Mouse (Mus musculus): ENCODE measurements around the gene Ccdc36.

Ccdc36 gene

DNA sequence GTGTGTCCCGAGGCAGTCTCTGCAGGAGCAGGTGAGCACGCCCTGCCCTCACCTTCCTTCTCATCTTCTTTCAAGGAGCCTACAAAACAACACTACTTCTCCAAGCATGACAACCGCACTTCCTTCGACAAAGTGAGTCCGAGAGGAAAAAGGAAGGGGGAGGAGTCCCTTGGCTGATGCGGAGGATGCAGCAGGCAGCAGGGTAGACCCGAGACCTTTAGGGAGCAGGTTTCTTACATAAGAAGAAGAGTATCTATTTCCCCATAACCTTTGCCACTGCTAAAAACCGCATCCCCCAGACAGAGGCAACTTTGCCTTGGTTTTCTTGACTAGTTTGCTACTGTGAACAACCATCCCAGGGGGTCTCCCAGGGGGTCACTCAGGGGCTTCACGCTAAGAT, 16.8 kb upstream of the Ccdc36 start:
- no peak for DNase-seq (ENCODE audit: low read depth, low spot score)

DNA sequence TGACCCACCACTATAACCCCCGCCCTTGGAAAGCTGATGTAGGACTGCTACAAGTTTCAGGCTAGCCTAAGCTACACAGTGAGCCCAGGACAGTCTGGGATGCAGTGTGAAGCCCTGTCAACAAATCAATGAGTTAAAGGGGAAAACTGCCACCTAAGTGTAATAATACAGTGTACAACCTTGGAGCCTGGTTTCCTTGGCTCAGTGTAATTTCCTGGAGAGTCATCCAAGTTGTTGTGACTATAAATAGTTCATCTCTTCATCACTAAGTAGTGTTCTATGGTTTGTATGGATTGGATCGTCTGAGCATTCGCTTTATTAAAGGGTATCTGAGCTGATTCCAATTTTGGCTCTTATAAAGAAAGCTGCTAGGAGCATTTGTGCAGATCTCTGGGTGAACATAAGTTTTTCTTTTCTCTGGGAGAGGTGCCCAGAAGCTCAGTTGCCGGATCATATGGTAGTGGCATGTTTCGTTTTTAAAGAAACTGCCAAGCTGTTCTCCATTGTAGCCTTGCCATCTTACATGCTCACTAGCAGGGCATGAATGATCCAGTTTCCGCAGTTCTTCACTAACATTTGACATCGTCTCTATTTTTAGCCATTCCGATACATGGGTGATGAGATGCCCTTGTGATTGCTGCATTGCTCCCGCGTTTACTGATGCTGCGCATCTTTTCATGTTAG, 13.1 kb upstream of the Ccdc36 start:
- DNase-seq (ENCODE audit: low read depth, low spot score) = no peak

- no peak for DNase-seq (ENCODE audit: low read depth, low spot score)
Observed at GRCm38 (mm10) chr9:108440485-108440884, 12.2 kb upstream of the Ccdc36 start.

GRCm38 (mm10) chr9:108439176-108439575, 10.9 kb upstream of the Ccdc36 start:
- no peak for DNase-seq (ENCODE audit: low read depth, low spot score)

- DNase-seq (ENCODE audit: low read depth, low spot score) = no peak
Observed at GRCm38 (mm10) chr9:108436182-108436581, 7.9 kb upstream of the Ccdc36 start, which contains the start of gene BC048562. BC048562 (plus strand) TSS chr9:108436482.

GRCm38 (mm10) chr9:108431431-108432067, 3.3 kb upstream of the Ccdc36 start:
- no peak for DNase-seq (ENCODE audit: low read depth, low spot score)

DNA sequence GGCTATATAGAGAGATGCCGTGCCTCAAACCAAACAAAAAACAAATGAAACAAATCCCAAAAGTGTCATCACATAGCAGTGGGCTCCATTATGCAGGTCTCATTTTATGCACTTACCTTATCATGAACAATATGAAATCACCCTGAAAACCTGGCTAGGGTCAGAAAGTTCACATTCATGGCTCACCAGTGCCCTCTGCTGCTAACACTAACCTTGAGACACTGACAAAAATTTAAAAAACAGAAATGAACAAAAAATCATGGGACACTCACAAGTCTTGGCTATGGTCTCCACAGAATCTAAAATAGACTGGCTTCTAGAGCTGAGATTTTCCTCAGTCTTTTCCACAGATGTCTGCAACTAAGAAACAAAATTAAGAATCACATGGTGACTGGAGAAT, 16.1 kb downstream of the Ccdc36 start:
- DNase-seq (ENCODE audit: low read depth, low spot score) = peak; percentile 38

- no peak for DNase-seq (ENCODE audit: low read depth, low spot score)
Observed at GRCm38 (mm10) chr9:108411381-108411942, 16.8 kb downstream of the Ccdc36 start.

- no peak for DNase-seq (ENCODE audit: low read depth, low spot score)
Observed at GRCm38 (mm10) chr9:108409535-108409934, 18.7 kb downstream of the Ccdc36 start.

- no peak for DNase-seq (ENCODE audit: low read depth, low spot score)
Observed at GRCm38 (mm10) chr9:108404451-108404850, 23.8 kb downstream of the Ccdc36 start.

DNA sequence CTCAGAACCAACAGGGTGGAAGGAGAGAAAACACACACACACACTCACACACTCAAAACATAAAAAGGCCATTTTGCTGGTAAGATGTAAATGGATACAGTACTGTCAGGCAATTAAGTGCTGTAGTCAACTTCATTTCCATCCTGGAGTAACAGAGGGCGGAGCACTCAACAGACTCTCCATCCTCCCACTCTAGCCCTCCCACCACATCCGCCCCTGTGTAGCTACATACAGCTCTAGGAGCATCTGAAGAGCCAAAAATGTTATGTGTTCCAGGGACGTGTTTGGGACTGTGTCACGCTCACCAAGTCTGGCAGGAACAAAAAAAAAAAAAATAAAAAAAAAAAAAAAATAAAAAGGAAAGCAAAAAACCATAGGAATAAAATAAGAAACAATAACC, 25.2 kb downstream of the Ccdc36 start:
- no peak for DNase-seq (ENCODE audit: low read depth, low spot score)

GRCm38 (mm10) chr9:108401186-108401960, 26.9 kb downstream of the Ccdc36 start:
- no peak for DNase-seq (ENCODE audit: low read depth, low spot score)

DNA sequence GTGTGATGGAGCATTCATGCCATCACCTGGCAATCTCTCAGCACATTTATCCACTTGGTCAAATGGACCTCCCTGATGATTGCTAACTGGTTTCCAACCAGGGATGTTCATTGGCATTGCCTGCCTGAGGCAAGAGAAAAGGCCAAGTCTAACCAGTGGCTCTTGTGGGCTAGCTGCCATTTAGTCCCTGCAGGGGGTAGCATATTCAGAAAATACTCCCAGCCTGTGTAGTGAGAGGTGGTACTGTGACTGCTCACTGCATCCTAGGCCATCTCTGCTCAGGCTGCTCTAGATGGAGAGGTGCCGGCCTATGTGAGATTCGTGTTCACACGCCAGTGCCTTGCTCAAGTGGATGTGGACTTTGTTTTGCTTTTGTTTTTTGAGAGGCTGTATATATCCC, 30.0 kb downstream of the Ccdc36 start:
- DNase-seq (ENCODE audit: low read depth, low spot score) = no peak

DNA sequence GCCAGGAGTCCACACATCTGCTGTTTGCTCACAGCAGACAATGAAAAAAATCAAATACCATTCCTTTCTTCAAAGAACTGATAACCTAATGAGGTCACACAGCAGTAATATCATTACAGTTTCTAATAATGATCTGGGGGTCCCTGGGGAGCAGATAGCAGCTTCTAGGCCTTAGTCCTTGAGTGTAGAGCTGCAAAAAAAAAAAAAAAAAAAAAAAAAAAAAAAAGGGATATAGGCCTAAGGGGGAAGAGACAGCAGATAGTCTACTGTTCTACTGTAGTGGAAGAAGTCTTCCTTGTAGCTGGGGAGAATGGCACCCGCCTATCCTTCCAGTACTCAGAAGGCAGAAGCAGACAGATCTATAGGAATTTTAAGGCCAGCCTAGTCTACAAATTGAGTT, 32.9 kb downstream of the Ccdc36 start:
- no peak for DNase-seq (ENCODE audit: low read depth, low spot score)

DNA sequence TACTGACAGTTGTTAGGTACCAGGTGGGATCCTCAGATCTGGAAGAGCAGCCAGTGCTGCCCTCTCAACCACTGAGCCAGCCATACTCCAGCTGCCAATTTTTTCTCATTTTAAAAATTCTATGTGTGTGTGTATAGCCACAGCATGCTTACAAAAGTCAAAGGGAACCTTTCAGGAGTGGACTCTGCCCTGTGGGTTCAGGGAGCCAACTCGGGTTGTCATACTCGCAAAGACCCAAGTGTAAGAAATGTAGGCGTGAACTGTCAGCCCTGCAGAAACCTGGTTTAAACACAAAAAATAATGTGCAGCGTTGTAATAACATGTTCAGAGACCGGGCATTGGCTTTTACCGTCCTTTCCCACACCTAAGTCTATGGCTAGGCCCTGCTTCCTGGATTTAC, 34.1 kb downstream of the Ccdc36 start:
- DNase-seq (ENCODE audit: low read depth, low spot score) = no peak

GRCm38 (mm10) chr9:108392676-108393075, 35.6 kb downstream of the Ccdc36 start, which contains the start of gene 1700102P08Rik:
1700102P08Rik (plus strand) TSS chr9:108392805.
- no peak for DNase-seq (ENCODE audit: low read depth, low spot score)

DNA sequence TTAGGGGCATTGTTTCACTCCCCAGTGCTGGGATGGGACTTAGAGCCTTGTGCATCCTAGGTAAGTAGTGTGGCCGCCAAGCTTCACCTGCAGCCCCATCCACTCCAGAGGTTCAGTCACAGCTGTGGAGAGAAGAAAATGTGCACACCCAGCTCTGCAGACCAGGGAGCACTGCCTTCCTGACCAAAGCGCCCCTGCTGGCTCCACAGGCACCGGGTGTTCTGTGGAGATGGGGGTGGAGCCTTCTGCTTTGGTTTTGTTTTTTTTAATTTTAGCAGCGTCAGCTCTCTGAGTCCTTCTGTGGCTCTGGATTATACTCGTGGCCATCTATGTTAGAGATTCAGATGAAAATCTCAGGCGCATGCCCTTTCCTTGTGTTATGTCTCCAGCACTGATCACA, 39.1 kb downstream of the Ccdc36 start:
- no peak for DNase-seq (ENCODE audit: low read depth, low spot score)

DNA sequence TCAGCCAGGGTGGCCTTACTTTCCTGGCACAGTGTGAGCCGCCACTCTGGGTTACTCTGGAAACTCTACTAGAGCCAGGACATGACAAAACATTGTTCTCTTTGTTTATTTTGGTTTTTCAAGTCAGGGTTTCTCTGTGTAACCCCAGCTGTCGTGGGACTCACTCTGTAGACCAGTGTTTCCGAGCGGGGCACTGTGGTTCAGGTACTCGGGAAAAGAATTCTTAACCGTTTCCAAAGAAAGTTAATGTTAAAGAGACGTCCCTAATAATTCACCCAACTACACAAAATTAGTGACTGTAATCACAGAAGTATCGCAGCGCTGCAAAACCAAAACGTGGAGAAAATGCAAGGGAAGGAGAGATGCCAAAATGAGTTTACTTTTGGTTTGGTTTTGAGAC, 39.7 kb downstream of the Ccdc36 start:
- no peak for DNase-seq (ENCODE audit: low read depth, low spot score)

GRCm38 (mm10) chr9:108386816-108387215, 41.5 kb downstream of the Ccdc36 start:
- no peak for DNase-seq (ENCODE audit: low read depth, low spot score)

DNA sequence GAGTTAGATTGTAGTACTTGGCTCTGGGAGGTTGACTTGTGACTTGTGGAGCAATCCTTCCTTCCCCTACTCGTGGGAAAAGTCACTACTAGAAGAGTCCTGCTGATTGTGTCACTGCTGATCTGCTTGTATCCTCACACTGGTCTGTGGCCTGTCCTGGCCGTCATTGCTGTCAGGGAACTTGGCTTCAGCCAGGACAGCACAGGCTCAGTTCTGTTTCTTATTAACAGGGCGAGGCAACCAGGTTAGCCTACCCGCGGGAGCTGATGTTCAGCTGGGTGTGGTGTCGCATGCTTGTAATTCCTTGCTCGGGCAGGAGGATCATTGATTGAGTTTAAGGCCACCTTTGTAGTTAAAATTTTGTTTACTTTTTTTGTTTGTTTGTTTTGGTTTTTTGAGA, 43.3 kb downstream of the Ccdc36 start:
- DNase-seq (ENCODE audit: low read depth, low spot score) = no peak

DNA sequence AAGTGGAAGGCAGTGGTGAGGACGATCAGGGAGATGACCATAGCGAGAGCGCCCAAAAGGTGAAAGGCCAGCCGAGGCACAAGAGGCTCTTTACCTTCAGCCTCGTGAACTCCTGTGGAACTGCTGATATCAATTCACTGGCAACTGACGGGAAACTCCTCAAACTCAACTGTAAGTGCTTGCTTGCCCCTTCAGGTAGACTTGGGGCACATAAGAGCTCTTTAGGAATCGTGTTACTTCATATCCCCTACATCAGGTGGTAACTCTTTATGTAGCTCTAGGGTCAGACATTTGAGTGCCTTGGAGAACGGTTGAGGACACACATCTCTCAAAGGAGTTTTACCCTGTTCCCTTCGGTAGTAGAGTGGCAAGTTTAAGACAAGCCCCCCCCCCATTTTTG, 46.9 kb downstream of the Ccdc36 start:
- DNase-seq (ENCODE audit: low read depth, low spot score) = no peak

DNA sequence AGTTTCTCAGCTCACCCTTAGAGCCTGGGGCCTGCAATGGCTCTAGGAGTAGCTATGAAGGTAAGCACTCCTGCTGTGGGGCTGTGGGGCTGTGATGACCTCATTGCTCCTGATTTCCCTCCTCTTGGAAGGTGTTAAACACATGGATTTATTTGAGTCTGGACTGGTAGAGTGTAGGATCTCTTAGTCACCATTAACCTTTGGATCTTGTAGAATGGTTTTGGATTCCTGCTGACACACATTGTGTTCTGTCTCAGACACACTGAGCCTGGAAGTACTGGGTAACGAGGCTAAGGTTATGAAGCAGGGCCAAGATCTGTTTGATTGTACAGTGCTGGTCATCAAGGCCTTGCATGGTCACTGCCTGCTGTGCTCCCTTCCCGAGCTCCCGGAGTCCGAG, 49.0 kb downstream of the Ccdc36 start:
- DNase-seq (ENCODE audit: low read depth, low spot score) = no peak
